Mouse (Mus musculus): ENCODE measurements around the gene Bcas3.

Bcas3 gene

GRCm38 (mm10) chr11:85527261-85527660 lies 174.3 kb downstream of the Bcas3 start:
- DNase-seq (ENCODE audit: low read depth, low spot score), result no peak

DNA sequence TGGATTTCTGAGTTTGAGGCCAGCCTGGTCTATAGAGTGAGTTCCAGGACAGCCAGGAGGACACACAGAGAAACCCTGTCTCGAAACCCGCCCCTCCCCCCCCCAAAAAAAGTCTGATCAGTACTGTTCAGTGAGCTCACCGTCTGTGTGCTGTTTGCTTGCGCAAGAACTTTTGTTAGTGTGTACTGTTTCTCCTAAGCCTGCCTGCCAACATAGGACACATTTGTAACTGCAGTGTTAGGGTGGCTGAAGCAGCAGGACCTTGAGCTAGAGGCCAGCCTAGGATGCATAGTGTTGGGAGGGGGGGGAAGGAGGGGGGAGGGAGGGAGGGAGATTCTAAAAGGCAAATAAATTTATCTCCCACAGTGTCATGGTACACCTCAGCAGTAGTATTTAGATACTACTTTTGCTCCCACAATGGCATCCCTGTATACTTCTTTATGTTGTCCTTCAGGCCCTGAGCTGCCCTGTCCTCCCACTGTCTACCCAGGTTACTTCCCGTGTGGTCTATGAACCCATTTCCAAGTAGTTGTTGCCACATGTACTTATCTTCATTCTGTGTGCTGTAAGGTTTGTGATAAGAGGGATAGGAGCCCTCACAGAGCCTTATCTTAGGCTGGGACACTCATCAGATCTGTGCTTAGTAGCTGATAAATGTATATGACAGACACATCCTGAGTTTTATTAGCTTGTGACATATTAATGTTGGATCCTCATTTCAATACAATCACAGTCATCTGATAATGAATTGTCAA lies 176.7 kb downstream of the Bcas3 start:
- DNase-seq (ENCODE audit: low read depth, low spot score), result no peak

GRCm38 (mm10) chr11:85540989-85541388 lies 188.0 kb downstream of the Bcas3 start:
- no peak for DNase-seq (ENCODE audit: low read depth, low spot score)

DNA sequence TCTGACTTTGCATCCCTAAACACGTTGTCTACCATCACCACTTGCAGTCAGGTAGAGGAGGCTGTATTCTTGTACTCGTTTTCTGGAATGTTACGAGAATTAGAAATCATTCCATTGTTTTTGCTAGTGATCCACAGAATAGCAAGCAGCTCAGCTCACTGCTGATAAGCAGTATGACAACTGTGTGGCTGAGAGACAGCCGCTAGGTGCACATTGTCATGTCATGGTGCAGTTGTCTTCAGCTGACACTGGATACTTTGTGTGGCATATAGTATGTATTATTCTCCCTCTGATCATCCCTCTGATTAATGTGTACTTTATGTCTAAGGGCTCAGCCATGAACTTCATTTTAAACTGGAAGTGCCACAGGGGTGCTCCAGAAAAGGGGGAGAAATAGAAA lies 190.3 kb downstream of the Bcas3 start:
- no peak for DNase-seq (ENCODE audit: low read depth, low spot score)

DNA sequence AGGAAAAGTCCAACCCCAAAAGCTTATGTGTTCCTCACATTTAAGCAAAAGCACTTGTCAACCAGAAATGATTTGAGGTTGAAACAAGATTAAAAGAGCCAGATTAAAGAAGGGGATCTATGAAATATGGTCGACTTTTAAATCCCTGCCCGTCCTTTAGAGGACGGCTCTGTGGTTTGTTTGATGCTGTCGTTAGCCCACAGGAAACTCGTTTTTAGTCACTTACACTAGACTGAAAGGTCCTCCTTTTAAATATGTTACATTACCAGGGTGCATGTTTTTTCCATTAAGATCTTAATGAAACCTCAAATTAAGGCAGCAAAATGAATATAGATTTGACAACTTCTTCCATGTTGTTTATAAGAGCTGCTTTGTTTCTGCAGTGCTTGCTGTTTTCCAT lies 192.6 kb downstream of the Bcas3 start:
- DNase-seq (ENCODE audit: low read depth, low spot score), result no peak

GRCm38 (mm10) chr11:85547966-85548365 lies 195.0 kb downstream of the Bcas3 start:
- DNase-seq (ENCODE audit: low read depth, low spot score), result no peak

DNA sequence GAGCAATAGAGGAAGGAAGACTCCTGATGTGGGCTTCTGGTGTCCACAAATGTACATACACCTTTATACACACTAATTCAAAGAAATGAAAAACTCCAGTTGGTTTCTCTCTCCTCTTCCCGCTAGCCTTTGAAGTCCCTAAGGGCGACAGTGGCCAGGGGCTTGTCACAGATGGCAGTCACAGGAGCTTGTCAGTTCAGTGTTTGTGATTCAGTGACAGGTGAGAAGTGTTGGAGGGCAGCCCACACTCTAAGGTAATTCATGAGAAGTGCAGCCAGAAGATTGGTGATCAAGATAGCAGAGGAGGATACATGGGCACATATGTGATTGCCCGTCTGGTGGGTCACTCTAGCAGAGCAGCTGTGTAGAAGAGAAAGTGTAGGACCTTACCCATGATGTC lies 196.7 kb downstream of the Bcas3 start:
- DNase-seq (ENCODE audit: low read depth, low spot score), result no peak

DNA sequence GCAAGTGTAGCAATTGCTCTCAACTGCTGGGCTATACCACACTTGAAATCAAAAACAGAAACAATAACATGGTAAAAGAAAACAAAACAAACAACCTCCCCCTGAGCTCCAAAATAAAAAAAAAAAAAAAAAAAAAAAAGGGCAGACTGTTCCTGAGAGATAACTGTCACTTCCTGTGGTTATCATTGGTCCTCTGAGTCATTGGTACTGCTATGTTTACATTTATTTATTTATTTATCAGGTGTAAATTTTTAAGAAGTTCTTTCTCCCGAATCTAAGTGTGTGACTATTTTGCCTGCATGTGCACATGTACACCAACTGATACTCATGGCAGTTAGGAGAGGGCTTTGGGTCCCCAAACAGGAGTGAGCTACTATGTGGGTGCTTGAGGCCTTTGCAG lies 202.1 kb downstream of the Bcas3 start:
- DNase-seq (ENCODE audit: low read depth, low spot score), result no peak

GRCm38 (mm10) chr11:85555721-85556120 lies 202.8 kb downstream of the Bcas3 start:
- DNase-seq (ENCODE audit: low read depth, low spot score), result peak; percentile 55

- DNase-seq (ENCODE audit: low read depth, low spot score), result no peak
These were observed 212.1 kb downstream of the Bcas3 start for GRCm38 (mm10) chr11:85565068-85565467.

DNA sequence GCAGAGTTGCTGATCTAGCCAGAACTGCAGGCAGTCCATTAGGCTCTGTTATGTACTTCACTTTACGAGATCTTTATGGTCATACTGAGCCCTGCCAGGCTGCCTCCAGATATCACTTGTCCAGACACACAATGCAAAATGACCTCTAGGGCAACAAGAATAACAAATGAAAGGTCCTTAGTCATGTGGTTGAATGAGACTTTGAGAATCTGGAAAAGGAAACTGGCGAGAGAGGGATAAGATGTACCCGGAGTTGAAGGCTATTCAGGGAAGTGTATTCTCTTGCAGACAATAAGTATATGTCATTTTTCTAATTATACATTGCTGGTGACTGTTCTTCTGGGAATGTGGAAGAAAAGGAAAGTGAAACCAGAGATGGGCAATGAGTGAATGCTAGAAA lies 218.1 kb downstream of the Bcas3 start:
- no peak for DNase-seq (ENCODE audit: low read depth, low spot score)

DNA sequence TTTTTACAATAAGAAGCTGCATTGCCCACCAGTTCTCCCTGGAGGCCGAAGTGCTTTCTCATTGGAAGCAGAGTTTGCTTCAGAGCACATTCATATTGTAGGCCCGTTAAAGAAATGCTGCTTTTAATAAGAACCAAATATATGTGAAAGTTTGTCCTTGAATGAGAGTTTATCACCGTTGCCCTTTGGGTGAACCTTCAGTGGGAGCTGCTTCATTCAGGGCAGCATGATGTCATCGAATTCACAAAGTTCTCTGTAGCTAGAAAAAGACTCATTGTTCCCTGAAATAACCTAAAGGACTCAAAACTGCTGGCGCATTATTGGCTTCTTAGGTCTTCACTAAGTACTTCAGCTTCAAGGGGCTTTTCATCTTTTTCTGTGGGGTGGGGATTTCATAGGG lies 219.0 kb downstream of the Bcas3 start:
- peak; percentile 4 for DNase-seq (ENCODE audit: low read depth, low spot score)

DNA sequence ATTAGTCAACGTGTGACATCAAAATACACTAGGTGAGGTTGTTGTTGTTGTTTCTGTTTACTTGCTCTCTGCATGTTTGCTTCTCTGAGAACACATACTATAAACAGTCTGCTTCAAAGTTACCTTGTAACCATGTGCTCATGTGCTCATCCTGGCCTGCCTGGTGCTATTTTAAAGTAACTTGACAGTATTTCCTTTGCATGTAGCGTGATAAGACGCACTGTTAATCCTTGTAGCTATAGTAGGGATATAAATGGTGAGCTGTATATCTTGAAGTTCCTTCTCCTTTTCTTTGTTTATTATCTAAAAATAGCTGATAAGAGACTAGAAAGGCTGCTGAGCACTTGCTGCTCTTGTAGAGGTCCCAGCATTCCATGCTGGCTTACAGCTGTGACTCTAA lies 219.6 kb downstream of the Bcas3 start:
- DNase-seq (ENCODE audit: low read depth, low spot score), result no peak

- DNase-seq (ENCODE audit: low read depth, low spot score), result peak; percentile 13
These were observed 221.5 kb downstream of the Bcas3 start for GRCm38 (mm10) chr11:85574496-85574895.

- no peak for DNase-seq (ENCODE audit: low read depth, low spot score)
These were observed 225.1 kb downstream of the Bcas3 start for GRCm38 (mm10) chr11:85577816-85578645.

DNA sequence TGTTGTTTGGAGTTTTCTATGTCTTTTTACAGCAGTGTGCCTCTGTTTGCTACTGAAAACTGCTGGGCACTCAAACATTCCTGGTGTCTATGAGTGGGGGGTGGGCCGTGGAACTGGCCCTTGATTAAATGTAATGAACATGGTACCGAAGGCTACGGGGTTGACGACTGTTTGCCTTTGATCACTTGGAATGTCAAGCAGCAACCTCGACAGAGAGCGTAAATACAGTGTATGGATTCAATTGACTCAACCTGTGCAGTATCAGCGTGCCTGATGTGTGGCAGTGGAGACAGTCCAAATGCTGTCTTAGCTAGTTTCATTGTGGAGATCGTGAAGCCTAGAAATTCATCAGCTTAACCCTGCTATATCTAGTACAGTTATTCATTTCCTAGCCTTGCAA lies 231.1 kb downstream of the Bcas3 start:
- no peak for DNase-seq (ENCODE audit: low read depth, low spot score)

- no peak for DNase-seq (ENCODE audit: low read depth, low spot score)
These were observed 240.7 kb downstream of the Bcas3 start for GRCm38 (mm10) chr11:85593636-85594035.

DNA sequence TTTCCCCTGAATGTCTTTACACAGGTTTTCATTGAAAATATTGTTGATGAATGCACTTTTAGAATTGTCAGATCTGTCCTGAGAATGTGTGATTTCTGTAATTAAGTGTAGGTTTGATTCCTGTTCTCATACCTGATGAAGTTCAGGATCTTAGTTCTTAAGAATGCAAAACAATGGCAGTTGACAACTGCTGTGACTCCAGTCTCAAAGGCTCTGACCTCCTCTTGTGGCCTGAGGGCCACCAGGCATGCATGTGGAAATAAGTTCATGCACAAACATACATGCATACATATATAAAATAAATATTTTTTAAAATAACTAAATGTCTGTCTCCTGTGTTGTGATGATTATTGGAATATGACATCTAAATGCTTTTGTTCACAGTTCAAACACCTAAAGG lies 246.3 kb downstream of the Bcas3 start:
- DNase-seq (ENCODE audit: low read depth, low spot score), result no peak

GRCm38 (mm10) chr11:85603546-85604322 lies 250.8 kb downstream of the Bcas3 start:
- no peak for DNase-seq (ENCODE audit: low read depth, low spot score)

DNA sequence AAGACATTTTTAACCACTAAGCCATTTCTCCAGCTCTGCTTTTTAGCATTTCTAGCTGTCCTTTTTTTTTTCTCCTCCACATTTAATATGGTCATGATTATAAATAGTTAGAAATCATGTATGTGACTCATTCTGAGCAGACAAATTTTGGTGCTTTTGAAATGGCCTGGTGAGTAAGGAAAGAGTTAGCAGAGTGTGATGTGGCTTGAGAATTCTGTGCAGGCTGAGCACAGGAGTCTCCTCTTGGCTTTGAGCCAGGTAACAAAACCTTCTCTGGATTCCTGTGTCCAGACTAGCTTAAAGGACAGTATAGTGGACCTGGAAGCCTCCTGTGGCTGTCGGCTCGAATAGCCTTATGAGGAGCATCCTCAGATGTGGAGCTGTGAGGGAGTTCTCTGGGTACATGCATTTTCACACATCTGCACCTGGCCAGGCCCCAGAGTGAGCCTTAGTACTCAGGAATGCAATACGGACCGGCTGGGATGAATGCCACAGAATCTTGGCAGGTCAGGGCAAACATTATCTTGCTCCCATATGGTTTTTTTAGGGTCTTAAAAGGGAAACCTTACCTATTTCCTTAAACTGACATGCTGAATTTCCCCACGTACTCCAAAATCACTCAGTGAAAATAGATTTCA lies 256.5 kb downstream of the Bcas3 start:
- peak; percentile 9 for DNase-seq (ENCODE audit: low read depth, low spot score)

DNA sequence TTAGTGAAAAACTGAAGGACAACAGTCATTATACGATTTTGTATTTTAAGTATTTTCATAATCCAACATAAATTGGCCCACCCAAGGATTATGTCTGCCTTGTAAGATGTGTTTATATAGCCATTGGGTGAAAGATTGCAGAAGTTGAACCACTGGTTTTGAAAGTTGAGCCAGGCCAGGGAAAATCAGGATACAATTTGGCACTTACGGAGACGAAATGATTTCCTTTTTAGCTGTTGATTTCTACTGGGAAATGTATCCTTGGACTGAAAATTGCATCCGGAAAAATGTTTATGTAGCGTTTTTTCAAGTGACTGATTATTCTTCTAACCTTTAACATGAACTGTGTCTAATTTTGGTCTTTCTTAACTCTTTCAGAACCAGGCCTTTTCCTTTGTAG lies 260.1 kb downstream of the Bcas3 start:
- no peak for DNase-seq (ENCODE audit: low read depth, low spot score)

GRCm38 (mm10) chr11:85613586-85613985 lies 260.6 kb downstream of the Bcas3 start:
- no peak for DNase-seq (ENCODE audit: low read depth, low spot score)

Data from skeletal muscle tissue, adult 2 months (tissue).